Mouse (Mus musculus): ENCODE data around the gene Kcne4.

The Kcne4 gene

DNA sequence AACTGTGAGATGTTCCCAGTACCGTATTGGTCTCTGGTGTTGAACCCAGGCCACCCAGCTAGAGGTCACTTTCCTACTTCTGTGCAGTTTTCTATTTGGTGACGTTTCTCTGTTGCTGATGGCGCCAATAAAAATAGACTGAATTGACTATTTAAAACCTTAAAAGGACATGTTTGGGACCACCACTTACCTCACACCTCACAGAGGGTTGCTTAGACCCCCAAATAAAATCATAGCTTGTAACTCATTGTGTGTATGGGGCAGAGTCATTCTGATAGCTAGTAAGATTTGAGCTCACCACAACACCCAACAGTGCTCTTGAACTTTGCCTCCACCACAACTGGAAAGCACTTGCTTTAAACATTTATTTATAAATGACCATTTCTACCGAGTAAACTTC is 43.0 kb downstream of the Kcne4 start:
- in situ Hi-C loops (cut with MboI, MseI) = no loop called here

- in situ Hi-C loops (cut with MboI, MseI) = no loop called here
Measured at GRCm38 (mm10) chr1:78860056-78860455, 43.5 kb downstream of the Kcne4 start.

DNA sequence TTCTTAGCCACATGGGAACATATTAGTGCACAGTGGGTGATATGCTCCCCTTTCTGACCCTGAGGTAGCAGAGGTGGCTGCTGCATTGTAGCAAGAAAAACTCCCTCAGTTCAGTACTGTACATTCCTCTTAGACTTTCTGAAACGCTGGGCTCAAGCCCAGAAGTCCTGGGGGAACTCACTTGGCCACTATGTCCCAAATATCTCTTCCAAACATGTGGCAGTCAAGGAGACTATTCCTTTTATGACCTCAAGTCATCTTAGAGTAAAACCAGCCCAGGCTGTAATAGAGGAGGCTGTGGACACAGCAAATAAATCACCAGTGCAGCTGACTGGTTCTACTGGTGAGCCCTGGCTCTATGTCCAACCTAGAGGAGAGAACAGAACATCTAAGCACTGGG is 45.7 kb downstream of the Kcne4 start:
- in situ Hi-C loops (cut with MboI, MseI) = no loop called here

GRCm38 (mm10) chr1:78863833-78864232 is 47.3 kb downstream of the Kcne4 start:
- in situ Hi-C loops (cut with MboI, MseI) = no loop called here

- in situ Hi-C loops (cut with MboI, MseI) = no loop called here
Measured at GRCm38 (mm10) chr1:78864351-78864750, 47.8 kb downstream of the Kcne4 start.

- in situ Hi-C loops (cut with MboI, MseI) = no loop called here
Measured at GRCm38 (mm10) chr1:78864799-78865346, 48.3 kb downstream of the Kcne4 start.

DNA sequence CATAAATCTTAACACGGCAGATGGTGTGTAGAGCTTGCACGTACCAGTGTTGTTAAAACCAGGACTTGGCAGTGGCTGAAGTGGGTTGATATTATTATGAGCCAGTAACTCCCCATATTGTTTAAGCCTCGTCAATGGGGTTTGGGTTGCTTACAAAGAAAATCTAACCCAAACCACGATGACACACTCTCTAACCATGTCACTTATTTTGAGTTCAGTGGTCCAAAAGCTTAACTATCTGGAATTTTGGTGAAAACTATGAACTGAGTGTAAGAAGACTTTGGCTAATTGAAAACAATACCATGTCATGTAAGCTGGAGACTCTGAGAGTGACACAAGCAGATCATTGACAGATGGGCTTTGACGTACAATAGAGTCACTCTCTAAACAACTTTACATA is 49.4 kb downstream of the Kcne4 start:
- in situ Hi-C loops (cut with MboI, MseI) = no loop called here

- in situ Hi-C loops (cut with MboI, MseI) = no loop called here
Measured at GRCm38 (mm10) chr1:78866455-78866854, 49.9 kb downstream of the Kcne4 start.
